Mouse (Mus musculus): Measurements from ENCODE around the gene Thsd4. TPM values are rescaled to one million over a fixed set of nuclear protein-coding genes. Genes with fewer than 3 reads are reported as not detected.
"Not testable (repeated sequence)": the region's sequence is repeated elsewhere in the genome, so short reads cannot be mapped to it uniquely, and the experiment has no call there.

The Thsd4 gene
- polyA plus RNA-seq, 1 experiment from 2014 or later: 9.3 TPM

DNA sequence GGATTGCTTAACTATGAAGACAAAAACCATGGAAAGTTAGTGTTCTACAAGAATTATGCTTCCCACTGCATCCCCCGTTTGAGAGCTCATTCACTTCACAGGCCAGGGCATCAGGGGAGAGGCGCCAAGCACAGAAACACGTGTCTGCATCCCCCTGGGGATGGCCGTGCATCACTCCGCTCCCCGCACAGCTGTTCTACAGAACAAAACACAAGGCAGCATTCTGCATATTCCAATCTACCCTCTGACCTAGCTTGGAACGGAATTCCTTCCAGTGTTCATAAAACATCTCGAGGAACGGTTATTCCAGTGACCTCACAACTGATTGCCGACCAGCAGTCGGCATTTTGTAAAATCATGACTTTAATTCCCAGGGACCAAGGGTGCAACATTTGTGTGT is 240.6 kb downstream of the Thsd4 start:
- no peaks in the 10 kb centered on the region; the same call in 1 of the 2 replicates for H3K27me3 ChIP-seq
- no peak overlapping the region for H3K4me3 ChIP-seq
- 0 out of 2 replicates have a peak, but pooled peaks cover 5% of the 10 kb centered on the region for H3K9me3 ChIP-seq (replicated peaks)
- H3K4me1 ChIP-seq: peaks cover 37% of the 10 kb centered on the region
- no peak overlapping the region for H3K4me2 ChIP-seq (replicated peaks)
- no peak overlapping the region for H3K9ac ChIP-seq
- no peaks in the 10 kb centered on the region for H3K36me3 ChIP-seq
- H3K27ac ChIP-seq: no peak overlapping the region
- ATAC-seq (ENCODE audit: low FRiP score): no peak
- WGBS: 34% methylated on average over 11 of the region's 11 CpGs

DNA sequence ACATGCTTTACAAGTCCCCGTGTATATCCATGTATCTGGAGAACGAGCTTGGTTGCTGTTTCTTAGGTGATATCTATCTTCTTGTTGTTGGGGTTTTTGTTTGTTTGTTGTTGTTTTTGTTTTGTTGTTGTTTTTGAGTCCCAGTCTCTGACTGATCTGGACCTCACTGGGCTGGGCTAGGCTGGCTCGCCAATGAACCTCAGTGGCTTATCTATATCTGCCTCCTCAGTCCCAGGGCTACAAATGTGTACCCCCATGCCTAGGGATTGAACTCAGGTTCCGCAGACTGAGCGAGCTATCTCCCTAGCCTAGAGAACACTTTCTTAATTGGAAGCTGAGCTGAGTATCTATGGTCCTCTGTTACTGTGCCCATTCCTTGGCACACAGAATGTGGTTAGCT is 241.1 kb downstream of the Thsd4 start:
- Histone ChIP-seq H3K27ac (no peak overlapping the region), H3K9me3 (replicated peaks) (0 out of 2 replicates have a peak, but pooled peaks cover 5% of the 10 kb centered on the region), H3K4me2 (replicated peaks) (no peak overlapping the region), H3K27me3 (no peaks in the 10 kb centered on the region; the same call in 1 of the 2 replicates), H3K4me1 (peaks cover 42% of the 10 kb centered on the region), H3K36me3 (no peaks in the 10 kb centered on the region), H3K4me3 (no peak overlapping the region), H3K9ac (no peak overlapping the region)
- 86% methylated on average over 5 of the region's 5 CpGs for WGBS
- ATAC-seq (ENCODE audit: low FRiP score): no peak

DNA sequence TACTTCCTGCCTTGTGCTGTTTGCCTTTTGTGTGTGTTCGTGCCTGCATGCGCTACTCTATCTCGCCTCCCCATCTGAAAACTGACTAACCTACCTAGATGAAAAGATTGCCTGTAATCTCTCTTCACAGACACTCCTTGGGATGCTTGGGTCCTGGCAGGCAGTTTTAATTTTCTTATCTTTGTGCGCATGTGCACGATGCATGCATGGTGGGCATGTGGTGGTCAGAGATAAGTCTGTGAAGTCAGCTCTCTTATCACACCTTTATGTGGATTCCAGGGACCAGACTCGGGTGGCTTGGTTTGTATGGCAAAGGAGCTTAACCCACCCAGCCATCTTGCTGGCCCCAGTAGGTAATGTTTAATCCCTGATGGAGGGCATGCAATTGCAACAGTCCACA is 242.3 kb downstream of the Thsd4 start:
- peaks cover 43% of the 10 kb centered on the region for H3K4me1 ChIP-seq
- no peaks in the 10 kb centered on the region for H3K36me3 ChIP-seq
- no peak overlapping the region for H3K4me2 ChIP-seq (replicated peaks)
- no peak for ATAC-seq (ENCODE audit: low FRiP score)
- H3K27me3 ChIP-seq: no peaks in the 10 kb centered on the region; the same call in 1 of the 2 replicates
- 0 out of 2 replicates have a peak, but pooled peaks cover 5% of the 10 kb centered on the region for H3K9me3 ChIP-seq (replicated peaks)
- H3K27ac ChIP-seq: no peak overlapping the region
- H3K4me3 ChIP-seq: no peak overlapping the region
- 84% methylated on average over 6 of the region's 6 CpGs for WGBS
- no peak overlapping the region for H3K9ac ChIP-seq

DNA sequence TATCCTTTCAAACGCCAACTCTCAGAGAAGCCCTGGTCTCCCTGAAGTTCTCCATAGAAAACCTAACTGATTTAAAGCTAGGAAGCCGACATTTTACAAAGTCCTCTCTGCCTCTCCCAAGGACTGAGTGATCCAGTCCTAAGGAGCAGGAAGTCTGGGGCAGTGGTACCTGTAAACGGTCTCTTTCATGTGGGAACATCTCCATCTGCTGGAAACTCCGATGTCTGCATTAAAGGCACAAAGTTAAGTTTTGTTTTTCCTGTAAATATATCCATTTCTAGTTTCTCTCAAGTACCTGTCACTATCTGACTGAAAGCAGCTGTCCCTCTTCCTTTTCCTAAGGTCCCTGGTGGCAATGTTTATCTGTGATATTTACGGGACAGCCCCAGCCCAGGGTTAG is 245.5 kb downstream of the Thsd4 start:
- Histone ChIP-seq H3K9ac (no peak overlapping the region), H3K9me3 (replicated peaks) (no peaks in the 10 kb centered on the region), H3K27me3 (no peaks in the 10 kb centered on the region; the same call in 1 of the 2 replicates), H3K4me1 (peaks cover 39% of the 10 kb centered on the region), H3K4me2 (replicated peaks) (no peak overlapping the region), H3K4me3 (no peak overlapping the region), H3K36me3 (no peaks in the 10 kb centered on the region), H3K27ac (peak overlapping the region; percentile 57)
- ATAC-seq (ENCODE audit: low FRiP score): no peak
- 21% methylated on average over 5 of the region's 5 CpGs for WGBS

- Histone ChIP-seq H3K4me1 (peaks cover 32% of the 10 kb centered on the region), H3K36me3 (no peaks in the 10 kb centered on the region), H3K4me2 (replicated peaks) (peak overlapping the region; percentile 25; the same call in 1 of the 2 replicates), H3K4me3 (no peak overlapping the region), H3K9ac (no peak overlapping the region), H3K9me3 (replicated peaks) (no peaks in the 10 kb centered on the region), H3K27me3 (no peaks in the 10 kb centered on the region; the same call in 1 of the 2 replicates), H3K27ac (peak overlapping the region; percentile 57)
- peak; percentile 70 for ATAC-seq (ENCODE audit: low FRiP score)
- 10% methylated on average over 12 of the region's 12 CpGs for WGBS
Observed at GRCm38 (mm10) chr9:60275410-60276159, 246.3 kb downstream of the Thsd4 start.

GRCm38 (mm10) chr9:60274503-60274902 is 247.3 kb downstream of the Thsd4 start:
- WGBS: 81% methylated on average over 4 of the region's 4 CpGs
- no peak for ATAC-seq (ENCODE audit: low FRiP score)
- Histone ChIP-seq H3K36me3 (no peaks in the 10 kb centered on the region), H3K4me3 (no peak overlapping the region), H3K9me3 (replicated peaks) (no peaks in the 10 kb centered on the region), H3K27ac (no peak overlapping the region), H3K4me1 (peaks cover 24% of the 10 kb centered on the region), H3K27me3 (no peaks in the 10 kb centered on the region; the same call in 1 of the 2 replicates), H3K9ac (no peak overlapping the region), H3K4me2 (replicated peaks) (no peak overlapping the region)

- H3K27me3 ChIP-seq; H3K4me3 ChIP-seq; H3K4me2 ChIP-seq (replicated peaks); H3K27ac ChIP-seq; H3K9ac ChIP-seq; H3K9me3 ChIP-seq (replicated peaks); H3K36me3 ChIP-seq; ATAC-seq (ENCODE audit: low FRiP score): not testable (repeated sequence)
- WGBS: 89% methylated on average over 8 of the region's 8 CpGs
- peaks cover 28% of the 10 kb centered on the region for H3K4me1 ChIP-seq
Observed at GRCm38 (mm10) chr9:60272345-60272744, 249.5 kb downstream of the Thsd4 start.

- Histone ChIP-seq H3K4me1 (peaks cover 31% of the 10 kb centered on the region), H3K4me3 (no peak overlapping the region), H3K36me3 (no peaks in the 10 kb centered on the region), H3K4me2 (replicated peaks) (no peak overlapping the region), H3K9ac (no peak overlapping the region), H3K27ac (no peak overlapping the region), H3K9me3 (replicated peaks) (no peaks in the 10 kb centered on the region), H3K27me3 (no peaks in the 10 kb centered on the region)
- no peak for ATAC-seq (ENCODE audit: low FRiP score)
- WGBS: 81% methylated on average over 2 of the region's 2 CpGs
Observed at GRCm38 (mm10) chr9:60271940-60272339, 249.9 kb downstream of the Thsd4 start.

- Histone ChIP-seq H3K27me3 (no peaks in the 10 kb centered on the region), H3K4me1 (peaks cover 28% of the 10 kb centered on the region), H3K9me3 (replicated peaks) (no peaks in the 10 kb centered on the region), H3K4me3 (no peak overlapping the region), H3K27ac (no peak overlapping the region), H3K4me2 (replicated peaks) (no peak overlapping the region), H3K9ac (no peak overlapping the region), H3K36me3 (no peaks in the 10 kb centered on the region)
- 82% methylated on average over 5 of the region's 5 CpGs for WGBS
- ATAC-seq (ENCODE audit: low FRiP score): no peak
Observed at GRCm38 (mm10) chr9:60269807-60270206, 252.0 kb downstream of the Thsd4 start.

DNA sequence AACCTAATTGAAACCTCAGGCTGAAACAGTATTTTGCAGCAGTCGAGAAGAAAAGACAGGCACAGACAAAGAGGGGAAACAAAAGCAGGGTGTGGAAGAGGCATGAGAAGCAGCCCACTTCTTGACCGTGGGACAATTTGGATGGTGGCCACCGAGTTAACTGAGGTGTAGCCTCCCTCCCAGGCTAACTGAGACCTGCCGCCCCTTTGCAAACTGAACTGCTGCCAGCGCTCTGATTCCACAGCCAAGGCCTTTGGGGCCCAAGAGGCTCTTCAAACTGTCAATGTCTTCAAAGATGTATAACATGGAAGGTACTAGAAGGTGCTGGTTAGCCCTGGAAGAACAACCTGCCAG is 254.6 kb downstream of the Thsd4 start:
- no peaks in the 10 kb centered on the region for H3K27me3 ChIP-seq
- peaks cover 26% of the 10 kb centered on the region for H3K4me1 ChIP-seq
- H3K36me3 ChIP-seq: no peaks in the 10 kb centered on the region
- H3K4me3 ChIP-seq: no peak overlapping the region
- peak overlapping the region; percentile 85 for H3K27ac ChIP-seq
- no peaks in the 10 kb centered on the region for H3K9me3 ChIP-seq (replicated peaks)
- ATAC-seq (ENCODE audit: low FRiP score): no peak; the same call in 1 of the 2 replicates
- H3K9ac ChIP-seq: no peak overlapping the region
- no peak overlapping the region for H3K4me2 ChIP-seq (replicated peaks)
- WGBS: 38% methylated on average over 5 of the region's 5 CpGs

GRCm38 (mm10) chr9:60266583-60267272 is 255.1 kb downstream of the Thsd4 start:
- no peak overlapping the region for H3K9ac ChIP-seq
- 38% methylated on average over 15 of the region's 15 CpGs for WGBS
- H3K4me1 ChIP-seq: peaks cover 26% of the 10 kb centered on the region
- H3K27ac ChIP-seq: peak overlapping the region; percentile 85
- H3K27me3 ChIP-seq: no peaks in the 10 kb centered on the region
- ATAC-seq (ENCODE audit: low FRiP score): peak; percentile 82
- H3K4me2 ChIP-seq (replicated peaks): no peak overlapping the region
- no peaks in the 10 kb centered on the region for H3K36me3 ChIP-seq
- H3K9me3 ChIP-seq (replicated peaks): no peaks in the 10 kb centered on the region
- no peak overlapping the region for H3K4me3 ChIP-seq

GRCm38 (mm10) chr9:60264586-60265325 is 257.1 kb downstream of the Thsd4 start:
- 0 out of 2 replicates have a peak overlapping the region, but pooled peaks have one; percentile 9 for H3K27ac ChIP-seq
- H3K9me3 ChIP-seq (replicated peaks): no peaks in the 10 kb centered on the region
- no peak for ATAC-seq (ENCODE audit: low FRiP score)
- WGBS: 49% methylated on average over 10 of the region's 10 CpGs
- no peaks in the 10 kb centered on the region; the same call in 1 of the 2 replicates for H3K27me3 ChIP-seq
- no peak overlapping the region for H3K9ac ChIP-seq
- H3K4me2 ChIP-seq (replicated peaks): no peak overlapping the region
- peaks cover 26% of the 10 kb centered on the region for H3K4me1 ChIP-seq
- no peak overlapping the region for H3K4me3 ChIP-seq
- H3K36me3 ChIP-seq: no peaks in the 10 kb centered on the region
